Mouse (Mus musculus): ENCODE measurements around the gene Hdgfl3.

The Hdgfl3 gene

DNA sequence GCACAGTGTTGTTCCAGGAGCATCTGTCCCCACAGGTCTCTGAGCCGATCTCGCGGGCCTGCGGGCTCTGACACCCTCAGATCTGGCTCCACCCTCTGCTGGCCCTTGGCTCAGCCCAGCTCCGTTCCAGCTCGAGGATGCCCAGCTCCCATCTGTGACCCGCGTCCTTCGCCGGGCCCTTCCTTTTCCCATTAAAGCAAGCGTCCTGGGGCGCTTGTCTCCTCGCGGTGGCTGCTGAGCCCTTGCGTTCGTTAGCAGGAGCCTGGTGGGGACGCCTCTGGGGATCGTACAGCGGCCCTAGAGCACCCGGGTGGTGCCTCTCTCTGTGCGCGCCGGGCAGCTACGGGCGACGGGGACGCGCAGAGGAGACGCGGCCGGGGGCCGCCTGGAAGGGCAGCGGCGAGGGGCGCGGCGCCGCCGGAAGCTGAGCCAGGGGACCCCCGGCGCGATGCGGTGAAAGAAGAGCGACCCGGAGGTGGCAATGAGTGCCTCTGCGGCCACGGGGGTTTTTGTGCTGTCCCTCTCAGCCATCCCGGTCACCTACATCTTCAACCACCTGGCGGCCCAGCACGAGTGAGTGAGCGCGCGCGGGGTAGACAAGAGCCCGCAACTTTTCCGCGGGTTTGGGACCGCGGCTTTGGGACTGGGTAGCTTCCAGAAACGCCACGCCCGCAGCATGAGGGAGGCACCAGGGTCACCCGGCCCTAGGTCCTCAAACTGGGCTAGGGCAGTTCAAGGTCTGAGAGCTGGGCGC, 75.1 kb downstream of the Hdgfl3 start, which contains the start of gene Tm6sf1:
Gene Tm6sf1, plus strand, starts transcription at position 34 of the 754 bp plus-strand sequence.
- in situ Hi-C loops (cut with MboI; ENCODE audit: unreplicated experiment in 2 of 2), result no loop called here

DNA sequence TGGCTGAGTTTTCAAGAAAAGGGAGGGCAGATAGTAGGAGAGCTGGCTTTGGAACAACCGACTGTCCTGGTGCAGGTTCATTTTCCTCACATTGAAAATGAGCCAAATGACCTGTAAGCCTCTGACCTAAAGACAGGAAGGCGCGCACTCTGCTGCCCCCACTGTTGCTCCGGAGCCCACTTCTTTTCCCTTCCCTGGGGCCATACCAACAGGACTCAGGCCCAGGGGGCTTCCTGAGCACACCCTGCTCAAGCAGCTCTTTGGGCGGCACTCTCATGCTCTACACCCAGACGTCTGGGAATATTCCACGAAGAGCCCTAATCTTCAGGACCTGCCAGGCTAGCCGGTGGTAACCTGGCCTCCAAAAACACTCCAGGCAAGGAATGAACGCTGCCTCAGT, 76.0 kb downstream of the Hdgfl3 start:
- in situ Hi-C loops (cut with MboI; ENCODE audit: unreplicated experiment in 2 of 2), result no loop called here

DNA sequence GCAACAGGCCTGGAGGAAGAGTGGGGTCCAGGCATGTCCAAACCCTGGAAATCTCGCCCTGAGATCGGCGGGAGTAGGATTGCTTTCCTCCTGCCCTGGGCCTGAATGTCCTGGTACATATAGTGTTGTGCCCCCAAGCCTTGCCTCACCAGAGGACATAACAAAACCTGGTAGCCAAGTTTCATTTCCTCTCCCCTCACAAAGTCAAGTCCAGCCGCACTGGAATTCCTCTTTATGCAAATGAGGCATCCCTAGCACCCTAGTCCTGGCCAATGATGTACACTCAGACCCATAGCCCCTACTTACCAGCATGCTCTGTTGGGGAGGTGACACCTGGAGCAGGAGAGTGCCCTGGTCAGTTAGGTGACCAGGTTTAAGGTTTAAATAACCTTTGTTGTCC, 78.1 kb downstream of the Hdgfl3 start:
- in situ Hi-C loops (cut with MboI; ENCODE audit: unreplicated experiment in 2 of 2), result no loop called here

DNA sequence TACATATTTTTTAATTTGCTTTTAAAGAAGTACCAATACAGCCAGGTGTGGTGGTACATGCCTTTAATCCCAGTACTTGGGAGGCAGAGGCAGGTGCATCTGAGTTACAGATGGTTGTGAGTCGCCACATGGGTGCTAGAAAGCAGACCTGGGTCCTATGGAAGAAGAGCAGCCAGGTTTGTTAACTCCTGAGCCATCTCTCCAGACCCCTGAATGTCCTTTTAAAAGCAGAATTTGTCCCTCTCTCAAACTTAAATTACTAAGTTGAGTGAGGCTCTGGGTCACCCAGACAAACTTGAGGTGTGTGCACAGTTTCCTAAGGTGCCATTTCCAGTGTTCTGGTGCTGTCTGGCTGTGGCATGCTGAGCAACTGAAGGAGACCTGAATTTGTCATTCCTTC, 78.6 kb downstream of the Hdgfl3 start, which contains the start of gene Gm10160:
Gene Gm10160, minus strand, starts transcription at position 101 of the 400 bp plus-strand sequence.
- in situ Hi-C loops (cut with MboI; ENCODE audit: unreplicated experiment in 2 of 2), result no loop called here

DNA sequence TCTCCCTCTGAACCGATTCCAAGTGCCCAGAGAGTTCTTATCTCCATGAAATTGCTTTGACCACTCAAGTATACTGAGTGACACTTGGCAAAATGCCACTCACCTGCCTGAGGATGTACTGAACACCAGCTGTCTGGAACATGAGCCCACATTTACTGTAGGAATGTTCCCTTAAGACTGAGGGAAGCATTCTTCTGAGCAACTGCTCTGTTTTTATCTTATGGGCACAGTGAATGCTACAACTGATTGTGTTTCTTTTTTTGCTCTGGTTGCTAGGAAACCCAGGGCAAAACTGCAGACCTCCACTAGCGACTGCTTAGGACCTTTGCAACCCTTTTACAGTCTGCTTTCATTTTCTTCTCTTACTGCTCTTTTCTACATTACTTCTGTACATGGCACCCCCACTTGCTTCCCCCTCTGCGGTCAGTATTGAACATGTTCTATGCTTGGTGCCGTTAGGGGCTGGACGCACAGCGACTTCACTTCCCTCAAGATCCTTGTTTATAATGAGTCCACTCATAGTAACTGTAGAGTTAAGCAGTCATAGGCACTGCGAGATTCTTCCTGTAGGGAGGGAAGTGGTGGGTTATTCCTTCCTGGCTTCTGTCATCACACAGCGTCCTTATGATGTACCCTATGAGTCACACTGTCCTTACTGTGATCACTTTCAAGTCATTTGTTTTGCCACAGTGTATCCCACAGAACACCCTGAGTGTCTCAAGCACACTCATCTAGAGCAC, 79.5 kb downstream of the Hdgfl3 start:
- in situ Hi-C loops (cut with MboI; ENCODE audit: unreplicated experiment in 2 of 2), result no loop called here

DNA sequence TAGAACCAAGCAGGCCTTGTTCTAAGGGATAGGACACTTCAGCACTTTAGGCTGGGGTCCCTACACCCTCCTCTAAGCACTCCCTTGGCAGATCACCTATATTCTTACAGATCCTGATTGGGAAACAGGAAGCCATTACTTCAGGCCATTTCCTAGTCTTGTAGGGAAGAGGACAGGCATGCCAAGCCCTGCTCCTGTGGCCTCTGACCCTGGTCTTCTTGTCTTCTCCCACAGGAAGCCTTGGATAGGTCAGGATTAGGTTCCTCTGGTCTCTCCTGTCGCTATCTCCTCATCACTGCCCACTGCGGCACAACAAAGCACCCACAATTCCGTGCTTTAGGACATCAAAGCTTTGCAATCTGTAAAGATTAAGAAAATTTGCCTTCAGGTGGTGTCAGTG, 82.6 kb downstream of the Hdgfl3 start:
- in situ Hi-C loops (cut with MboI; ENCODE audit: unreplicated experiment in 2 of 2), result no loop called here

DNA sequence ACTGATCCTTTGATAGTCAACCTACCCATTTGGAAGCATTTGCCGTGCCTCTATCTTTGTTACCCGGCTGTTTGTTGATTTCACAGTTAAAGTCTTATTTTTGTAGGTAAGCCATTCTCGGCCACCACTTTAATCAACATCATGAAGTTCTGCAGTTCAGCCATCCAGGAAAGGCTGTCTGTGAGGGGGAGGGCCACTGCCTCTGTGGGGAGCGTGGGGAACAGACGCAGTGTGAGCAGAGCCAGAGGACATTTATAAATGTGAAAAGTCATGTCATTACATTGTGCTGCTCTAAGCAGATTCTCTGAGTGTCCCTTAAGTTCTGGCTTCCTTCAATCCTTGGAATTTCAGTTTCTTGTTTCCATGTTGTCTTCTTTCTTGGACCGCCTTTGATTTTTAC, 84.1 kb downstream of the Hdgfl3 start:
- in situ Hi-C loops (cut with MboI; ENCODE audit: unreplicated experiment in 2 of 2), result no loop called here

DNA sequence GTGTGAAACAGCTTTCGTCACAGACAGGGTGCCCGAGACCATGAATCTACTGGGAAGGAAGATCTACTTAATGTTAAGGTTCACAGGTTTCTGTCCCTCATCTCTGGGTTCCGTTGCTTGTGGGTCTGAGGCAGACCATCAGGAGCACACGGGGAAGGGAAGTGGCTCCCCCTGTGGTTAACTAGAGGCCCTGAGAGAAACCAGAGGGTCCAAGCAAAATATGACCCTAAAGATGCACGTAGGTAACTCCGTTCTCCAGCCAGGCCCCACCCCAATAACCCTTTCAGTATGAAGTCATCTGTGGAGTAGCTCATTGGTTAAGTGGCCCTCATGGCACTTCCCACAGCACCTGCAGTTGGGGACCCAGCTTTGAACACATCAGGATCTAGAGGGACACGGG, 84.6 kb downstream of the Hdgfl3 start:
- in situ Hi-C loops (cut with MboI; ENCODE audit: unreplicated experiment in 2 of 2), result loop anchor here in 1 of 2 experiments (25.0 kb wide), 1 partner anchor 1963 kb away; no protein-coding TSS in a partner anchor

DNA sequence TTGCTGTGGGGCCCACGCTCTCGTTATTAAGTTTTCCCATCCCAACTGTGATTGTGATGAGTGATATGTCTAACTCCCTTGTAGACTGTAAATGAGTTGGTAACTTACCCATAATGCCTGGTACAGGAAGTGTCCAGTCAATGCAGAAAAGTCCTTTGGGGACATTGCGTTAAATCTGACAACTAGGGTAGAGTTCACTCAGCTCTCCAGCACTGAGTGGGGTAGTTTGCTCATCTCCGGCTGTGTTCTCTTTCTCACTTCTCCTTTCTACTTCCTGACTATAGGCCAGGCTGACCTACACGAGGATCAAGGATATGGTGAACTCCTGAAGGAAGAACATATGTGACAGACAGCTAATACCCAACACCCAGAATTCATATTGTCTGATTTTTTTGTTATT, 85.1 kb downstream of the Hdgfl3 start:
- in situ Hi-C loops (cut with MboI; ENCODE audit: unreplicated experiment in 2 of 2), result loop anchor here in 1 of 2 experiments (25.0 kb wide), 1 partner anchor 1963 kb away; no protein-coding TSS in a partner anchor

DNA sequence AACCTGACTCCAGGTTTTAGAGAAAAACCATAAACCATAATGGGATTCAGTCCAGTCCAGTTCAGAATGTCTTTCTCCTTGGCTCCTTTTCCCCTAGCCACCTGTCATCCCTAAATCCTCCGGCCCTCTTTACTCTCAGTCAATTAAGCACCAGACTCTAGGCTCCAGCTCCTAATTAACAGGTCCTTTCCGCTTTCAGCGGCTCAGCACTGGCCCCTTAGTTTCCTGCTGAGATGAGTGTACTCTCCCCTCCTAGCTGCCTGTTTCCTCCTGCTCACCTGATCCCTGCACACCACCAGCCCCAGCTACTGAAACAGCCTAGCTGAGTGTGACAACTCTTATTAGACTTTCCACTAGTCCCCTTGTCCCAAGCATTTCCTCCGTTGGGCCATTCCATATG, 86.5 kb downstream of the Hdgfl3 start:
- in situ Hi-C loops (cut with MboI; ENCODE audit: unreplicated experiment in 2 of 2), result loop anchor here in 1 of 2 experiments (25.0 kb wide), 1 partner anchor 1965 kb away; no protein-coding TSS in a partner anchor

DNA sequence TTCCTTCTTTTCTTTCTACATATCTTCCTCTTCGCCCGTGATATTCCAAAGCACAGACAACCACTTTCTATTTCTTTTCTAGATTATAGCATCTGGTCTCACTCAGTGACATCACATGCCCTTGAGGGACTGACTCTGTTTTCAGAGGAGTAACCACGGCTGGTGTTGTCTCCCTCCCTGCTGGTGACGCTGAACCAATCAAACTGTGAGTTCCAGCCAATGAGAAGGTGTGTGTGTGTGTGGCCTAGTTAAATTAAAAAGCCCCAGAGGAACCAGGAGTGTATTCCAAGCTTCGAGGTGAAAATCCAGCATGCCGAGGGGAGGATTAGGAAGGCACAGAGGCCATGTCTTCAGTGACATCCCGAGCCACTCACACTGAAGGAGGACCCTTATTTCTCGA, 87.3 kb downstream of the Hdgfl3 start:
- in situ Hi-C loops (cut with MboI; ENCODE audit: unreplicated experiment in 2 of 2), result loop anchor here in 1 of 2 experiments (25.0 kb wide), 1 partner anchor 1965 kb away; no protein-coding TSS in a partner anchor

DNA sequence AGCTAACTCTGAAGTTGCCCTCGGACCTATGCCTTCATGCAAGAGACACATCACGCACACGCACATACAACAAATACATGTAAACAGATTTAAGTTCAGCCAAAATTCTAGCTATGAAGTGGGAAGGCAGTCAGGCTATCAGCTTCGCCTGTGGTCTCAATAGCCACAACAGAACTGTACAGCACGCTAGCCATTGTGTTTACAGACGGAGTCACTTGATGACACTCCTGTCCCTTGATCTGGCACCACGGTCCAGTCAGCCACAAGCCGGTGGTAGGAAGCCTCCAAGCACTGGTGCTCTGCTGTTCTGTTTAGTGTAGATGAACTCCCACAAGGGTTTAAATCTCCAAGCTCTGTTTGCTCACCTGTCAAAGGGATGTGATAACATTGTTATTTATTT, 88.3 kb downstream of the Hdgfl3 start:
- in situ Hi-C loops (cut with MboI; ENCODE audit: unreplicated experiment in 2 of 2), result loop anchor here in 1 of 2 experiments (25.0 kb wide), 1 partner anchor 1966 kb away; no protein-coding TSS in a partner anchor

DNA sequence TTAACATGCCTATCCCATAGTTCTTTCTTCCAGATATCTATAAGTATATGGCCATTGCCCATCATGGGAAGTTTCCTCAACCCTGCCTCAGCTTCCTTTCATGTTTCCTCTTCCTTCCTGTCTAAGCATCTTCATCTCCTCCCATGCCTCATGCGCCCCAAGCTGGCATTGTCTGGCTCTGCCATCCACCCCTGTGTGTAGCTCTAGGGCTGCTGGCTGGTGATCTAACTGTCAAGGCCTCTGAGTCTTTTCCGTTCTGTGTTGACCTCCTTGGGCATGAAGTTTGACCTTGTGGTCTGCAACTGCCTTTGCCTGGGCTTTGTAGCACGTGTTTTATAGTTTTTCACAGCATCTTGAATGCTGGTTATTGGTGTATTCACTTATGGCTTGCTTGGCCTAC, 89.0 kb downstream of the Hdgfl3 start:
- in situ Hi-C loops (cut with MboI; ENCODE audit: unreplicated experiment in 2 of 2), result loop anchor here in 1 of 2 experiments (25.0 kb wide), 1 partner anchor 1967 kb away; no protein-coding TSS in a partner anchor

DNA sequence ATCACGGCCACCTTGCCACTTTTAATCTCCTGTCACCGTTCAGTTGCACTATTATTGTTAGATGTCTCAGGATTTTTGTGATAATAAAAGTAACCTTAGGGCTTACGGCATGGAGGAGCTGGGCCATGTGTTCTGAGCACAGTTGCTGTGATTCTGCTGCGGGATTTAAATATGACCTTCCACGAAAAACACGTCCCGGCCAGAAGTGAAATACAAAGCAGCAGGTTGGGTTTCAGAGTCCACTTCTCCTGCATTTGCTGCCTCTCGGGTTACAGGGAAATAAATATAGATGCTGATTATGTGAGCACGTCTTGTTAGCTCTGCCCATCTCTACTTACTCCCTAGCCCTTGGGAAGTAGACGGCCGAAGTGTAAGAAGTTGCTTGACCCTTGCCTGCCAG, 89.5 kb downstream of the Hdgfl3 start:
- in situ Hi-C loops (cut with MboI; ENCODE audit: unreplicated experiment in 2 of 2), result loop anchor here in 1 of 2 experiments (25.0 kb wide), 1 partner anchor 1968 kb away; no protein-coding TSS in a partner anchor

DNA sequence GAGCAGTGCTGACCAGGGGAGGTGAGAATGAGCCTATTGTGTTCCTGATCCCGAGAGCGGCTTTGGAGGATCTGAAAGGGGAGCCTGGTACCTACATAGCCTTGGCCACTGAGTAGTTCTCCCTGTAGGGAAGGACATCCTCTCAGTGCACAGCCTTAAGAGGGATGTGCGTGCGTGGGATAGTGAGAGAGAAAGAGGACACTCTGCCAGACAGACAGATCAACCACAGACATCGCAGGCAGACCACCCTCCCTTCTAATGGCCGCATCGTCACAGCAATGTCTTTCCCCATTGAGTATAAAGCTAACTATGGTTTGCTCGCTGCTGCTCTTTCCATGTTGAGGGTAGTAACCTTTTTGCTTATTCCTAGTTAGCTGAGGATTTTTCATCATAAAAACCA, 90.4 kb downstream of the Hdgfl3 start:
- in situ Hi-C loops (cut with MboI; ENCODE audit: unreplicated experiment in 2 of 2), result loop anchor here in 1 of 2 experiments (25.0 kb wide), 1 partner anchor 1968 kb away; no protein-coding TSS in a partner anchor

DNA sequence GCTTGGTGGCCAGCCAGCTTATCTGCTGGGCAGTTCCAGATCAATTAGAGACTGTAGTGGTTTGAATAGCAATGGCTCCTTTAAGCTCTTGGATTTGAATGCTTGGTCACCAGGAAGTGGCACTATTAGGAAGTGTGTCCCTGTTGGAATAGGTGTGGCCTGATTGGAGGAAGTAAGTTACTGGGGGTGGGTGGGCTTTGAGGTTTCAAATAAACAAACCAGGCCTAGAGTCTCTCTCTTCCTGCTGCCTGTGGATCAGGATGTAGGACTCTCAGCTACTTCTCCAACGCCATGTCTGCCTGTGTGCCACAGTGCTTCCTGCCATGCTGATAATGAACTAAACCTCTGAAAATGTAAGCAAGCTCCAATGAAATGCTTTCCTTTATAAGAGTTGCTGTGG, 91.3 kb downstream of the Hdgfl3 start:
- in situ Hi-C loops (cut with MboI; ENCODE audit: unreplicated experiment in 2 of 2), result loop anchor here in 1 of 2 experiments (25.0 kb wide), 1 partner anchor 1969 kb away; no protein-coding TSS in a partner anchor

DNA sequence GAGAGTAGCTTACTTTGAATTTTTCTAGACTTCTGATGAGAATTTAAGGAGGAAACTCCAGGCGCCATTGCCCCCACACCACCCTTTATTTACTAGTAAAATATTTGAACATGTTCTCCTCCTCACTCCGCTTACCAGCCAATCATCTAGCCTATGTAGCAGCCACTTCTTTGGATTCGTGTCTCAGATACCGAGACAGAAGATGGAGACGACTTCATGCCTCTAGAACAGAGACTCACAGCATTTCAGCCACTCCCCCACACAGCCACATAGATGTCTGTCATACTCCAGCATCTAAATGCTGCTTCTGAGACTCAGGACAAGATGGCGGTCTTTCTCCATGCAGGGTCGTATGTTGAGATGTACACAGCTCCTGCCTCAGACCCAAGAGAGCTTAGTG, 92.1 kb downstream of the Hdgfl3 start:
- in situ Hi-C loops (cut with MboI; ENCODE audit: unreplicated experiment in 2 of 2), result loop anchor here in 1 of 2 experiments (25.0 kb wide), 1 partner anchor 1970 kb away; no protein-coding TSS in a partner anchor

DNA sequence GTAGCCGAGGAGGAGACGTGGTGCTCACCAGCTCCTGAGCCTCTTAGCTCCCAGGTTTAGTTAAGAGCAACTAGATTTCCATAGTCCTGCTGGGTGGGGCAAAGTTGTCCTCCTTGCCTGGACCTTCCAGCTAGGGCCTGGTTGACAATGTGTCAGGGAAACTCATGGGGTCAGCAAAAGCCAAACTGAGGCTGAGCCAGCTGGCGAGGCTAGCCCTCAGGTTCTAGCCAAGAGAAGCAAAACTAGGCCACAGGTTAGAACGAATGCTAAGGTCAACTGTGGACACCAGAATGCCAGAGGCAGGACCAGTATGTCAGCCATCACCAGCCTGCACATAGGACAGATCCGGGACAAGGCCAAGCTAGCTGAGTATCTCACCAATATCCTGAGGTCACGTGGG, 92.8 kb downstream of the Hdgfl3 start:
- in situ Hi-C loops (cut with MboI; ENCODE audit: unreplicated experiment in 2 of 2), result loop anchor here in 1 of 2 experiments (25.0 kb wide), 1 partner anchor 1971 kb away; no protein-coding TSS in a partner anchor

DNA sequence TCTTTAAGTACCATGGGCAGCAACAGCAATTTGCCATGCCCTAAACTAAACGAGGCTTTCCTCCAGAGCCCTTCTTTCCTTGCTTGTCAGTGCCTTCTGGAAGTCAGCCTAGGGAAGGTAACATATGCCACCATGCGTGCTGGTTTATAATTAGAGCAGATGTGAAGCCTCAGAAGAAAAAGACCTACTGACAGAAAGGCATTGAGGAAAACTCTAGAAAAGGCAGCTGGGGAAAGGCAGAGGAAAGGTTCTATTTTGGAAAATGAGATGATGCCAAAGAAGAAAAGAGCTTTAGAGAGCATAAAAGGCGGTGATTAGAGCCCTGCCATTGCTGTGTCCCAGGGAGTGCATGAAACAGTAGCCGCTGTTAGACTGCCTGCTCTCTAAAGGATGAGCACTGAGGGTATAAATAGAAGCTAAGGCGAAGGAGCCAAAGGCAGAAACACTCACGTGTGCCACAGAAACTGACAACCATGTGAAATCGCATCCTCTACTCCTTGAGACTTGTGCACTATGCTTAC, 93.6 kb downstream of the Hdgfl3 start:
- in situ Hi-C loops (cut with MboI; ENCODE audit: unreplicated experiment in 2 of 2), result loop anchor here in 1 of 2 experiments (25.0 kb wide), 1 partner anchor 1972 kb away; no protein-coding TSS in a partner anchor

DNA sequence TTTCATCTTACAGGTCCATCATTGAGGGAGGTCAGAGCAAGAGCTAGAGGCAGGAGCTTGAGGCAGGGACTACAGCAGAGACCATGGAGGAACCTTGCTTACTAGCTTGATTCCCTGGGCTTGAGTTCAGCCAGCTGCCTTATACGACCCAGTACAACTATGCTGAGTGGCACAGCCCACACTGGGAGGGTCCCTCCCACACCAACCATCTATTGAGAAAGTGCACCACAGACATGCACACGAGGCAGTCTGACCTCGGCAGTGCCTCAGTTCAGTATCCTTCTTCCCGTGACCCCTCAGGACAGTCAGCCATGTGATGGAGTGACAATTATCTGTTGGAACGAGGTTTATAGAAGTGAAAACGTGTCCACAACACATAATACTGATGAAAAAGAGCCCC, 94.5 kb downstream of the Hdgfl3 start:
- in situ Hi-C loops (cut with MboI; ENCODE audit: unreplicated experiment in 2 of 2), result loop anchor here in 1 of 2 experiments (25.0 kb wide), 1 partner anchor 1973 kb away; no protein-coding TSS in a partner anchor
